Mouse (Mus musculus) embryonic facial prominence, embryonic 13.5 days (tissue): ENCODE data around the gene Hspa12a. TPM values are rescaled to one million over a fixed set of nuclear protein-coding genes. Genes with fewer than 3 reads are reported as not detected.

Experiments used
- ATAC-seq: fragments of 200-750 bp; cut with Nextera tagmentation; 2 replicates; pipeline ENCODE4 v1.8.0; 2017; ENCODE audit warnings: low read depth; ENCODE audit not compliant: insufficient number of reproducible peaks, insufficient read depth, low FRiP score, low TSS enrichment
- H3K27ac ChIP-seq: fragments of 300-500 bp; sonication (generic); 2 replicates; pipeline ENCODE4 v1.5.1; 2015; ENCODE audit warnings: moderate library complexity, mild to moderate bottlenecking, inconsistent platforms
- H3K27me3 ChIP-seq: fragments of 300-500 bp; sonication (generic); 2 replicates; pipeline ENCODE4 v1.6.1; 2015; ENCODE audit warnings: mild to moderate bottlenecking, inconsistent platforms
- H3K36me3 ChIP-seq: fragments of 300-500 bp; sonication (generic); 2 replicates; pipeline ENCODE4 v1.6.1; 2015; ENCODE audit warnings: mild to moderate bottlenecking, inconsistent platforms
- H3K4me1 ChIP-seq: fragments of 300-500 bp; sonication (generic); 2 replicates; pipeline ENCODE4 v1.6.1; 2015; ENCODE audit warnings: inconsistent platforms
- H3K4me2 ChIP-seq: fragments of 300-500 bp; sonication (generic); 2 replicates; pipeline ENCODE4 v1.6.1; 2015; ENCODE audit warnings: moderate library complexity, mild to moderate bottlenecking, inconsistent platforms
- H3K4me3 ChIP-seq: fragments of 300-500 bp; sonication (generic); 2 replicates; pipeline ENCODE4 v1.5.1; 2015; ENCODE audit warnings: mild to moderate bottlenecking, inconsistent platforms
- H3K9ac ChIP-seq: fragments of 300-500 bp; sonication (generic); 2 replicates; pipeline ENCODE4 v1.6.1; 2015; ENCODE audit warnings: mild to moderate bottlenecking, inconsistent platforms
- H3K9me3 ChIP-seq: fragments of 300-500 bp; sonication (generic); 2 replicates; pipeline ENCODE4 v1.6.1; 2016; ENCODE audit warnings: inconsistent platforms
- WGBS: fragments of 180-500 bp; shearing (Covaris S2); methylation state at CpG from one replicate; pipeline ENCODE4 v1.1.7; 2015; ENCODE audit warnings: mixed read lengths; 5-methylcytosine and 5-hydroxymethylcytosine counted together
- polyA plus RNA-seq: library from polyadenylated mRNA; unstranded; fragments of >200 nt; fragmentation: Nextera tagmentation; extraction: Ambion mirVana; gene quantifications from 2 replicates; pipeline ENCODE4 v1.2.1, GENCODE M21; 2015

The Hspa12a gene
- polyA plus RNA-seq, 1 experiment from 2014 or later: 3.8 TPM

DNA sequence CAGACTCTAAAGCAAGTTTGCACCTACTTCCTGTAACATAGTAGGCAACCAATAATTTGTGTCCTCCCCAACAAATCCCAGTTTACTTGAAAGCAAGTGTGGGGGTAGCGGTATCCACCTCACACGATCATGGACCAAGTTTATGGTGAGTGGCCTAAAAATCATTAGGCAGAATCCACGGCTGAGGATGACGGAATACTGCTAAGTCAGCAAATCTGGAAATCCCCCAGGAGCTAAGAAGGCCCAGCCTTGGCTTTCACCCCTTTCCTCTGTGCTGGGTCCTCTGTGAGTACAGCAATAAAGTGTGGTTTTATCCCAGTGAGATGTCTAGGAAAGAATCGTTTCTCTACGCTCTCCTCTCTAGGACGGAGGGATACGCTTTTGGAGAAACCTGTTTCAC, 11.3 kb upstream of the Hspa12a start:
- no peak for ATAC-seq
- H3K4me3 ChIP-seq: no peak overlapping the region
- no peak overlapping the region for H3K9ac ChIP-seq
- H3K27me3 ChIP-seq: peaks cover 31% of the 10 kb centered on the region
- no peaks in the 10 kb centered on the region for H3K36me3 ChIP-seq
- no peaks in the 10 kb centered on the region for H3K9me3 ChIP-seq
- H3K4me2 ChIP-seq: no peak overlapping the region
- H3K27ac ChIP-seq: no peak overlapping the region
- H3K4me1 ChIP-seq: no peaks in the 10 kb centered on the region
- WGBS: 89% methylated on average over 8 of the region's 8 CpGs

DNA sequence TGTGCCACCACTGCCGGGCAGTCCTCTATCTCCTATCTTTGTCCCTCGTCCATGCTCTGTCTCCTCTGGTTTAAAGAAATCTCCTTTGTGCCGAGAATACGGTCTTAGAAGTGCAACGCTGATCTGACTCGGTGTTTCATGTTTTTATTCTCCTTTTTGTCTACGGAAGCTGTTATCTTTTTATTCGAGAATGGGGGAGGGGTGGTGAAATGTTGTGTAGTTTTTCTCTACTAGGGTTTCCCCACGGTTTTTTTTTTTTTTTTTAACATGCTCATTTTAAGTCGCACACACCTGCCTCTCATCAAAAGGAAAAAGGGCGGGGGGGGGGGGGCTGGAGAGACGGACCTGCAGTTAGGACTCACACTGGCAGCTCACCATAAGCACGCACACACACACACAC, 8.8 kb upstream of the Hspa12a start:
- no peak overlapping the region for H3K9ac ChIP-seq
- WGBS: 73% methylated on average over 12 of the region's 13 CpGs
- H3K9me3 ChIP-seq: no peaks in the 10 kb centered on the region

DNA sequence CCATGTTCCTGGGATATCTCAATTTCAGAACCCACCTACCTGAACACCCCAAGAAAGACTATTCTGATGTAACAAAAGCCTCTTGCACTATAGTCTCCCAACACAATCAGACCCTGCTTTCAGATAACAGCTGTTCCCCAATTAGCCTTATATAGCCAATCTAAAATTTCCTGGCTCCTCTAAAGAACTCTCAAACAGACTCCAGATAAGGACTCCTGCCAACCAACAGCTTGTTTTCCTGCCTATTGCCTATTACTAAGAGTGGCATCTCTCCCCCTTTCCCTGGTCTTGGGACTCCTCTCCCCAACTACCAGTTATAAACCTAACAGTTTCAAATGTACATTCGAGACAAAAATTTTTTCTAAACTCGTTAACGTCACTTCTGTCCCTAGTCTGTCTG, 8.1 kb upstream of the Hspa12a start:
- H3K4me3 ChIP-seq: no peak overlapping the region
- H3K4me1 ChIP-seq: no peaks in the 10 kb centered on the region
- ATAC-seq: no peak
- no peak overlapping the region for H3K9ac ChIP-seq
- WGBS: 75% methylated on average over 3 of the region's 3 CpGs
- H3K36me3 ChIP-seq: no peaks in the 10 kb centered on the region
- no peak overlapping the region for H3K27ac ChIP-seq
- no peak overlapping the region for H3K4me2 ChIP-seq
- H3K27me3 ChIP-seq: peaks cover 35% of the 10 kb centered on the region
- H3K9me3 ChIP-seq: no peaks in the 10 kb centered on the region

More for the DNA sequence above, 8.8 kb upstream of the Hspa12a start:
- Histone ChIP-seq H3K4me3 (no peak overlapping the region), H3K27ac (no peak overlapping the region), H3K4me1 (no peaks in the 10 kb centered on the region), H3K36me3 (no peaks in the 10 kb centered on the region), H3K4me2 (no peak overlapping the region), H3K27me3 (peaks cover 31% of the 10 kb centered on the region)
- ATAC-seq: no peak

DNA sequence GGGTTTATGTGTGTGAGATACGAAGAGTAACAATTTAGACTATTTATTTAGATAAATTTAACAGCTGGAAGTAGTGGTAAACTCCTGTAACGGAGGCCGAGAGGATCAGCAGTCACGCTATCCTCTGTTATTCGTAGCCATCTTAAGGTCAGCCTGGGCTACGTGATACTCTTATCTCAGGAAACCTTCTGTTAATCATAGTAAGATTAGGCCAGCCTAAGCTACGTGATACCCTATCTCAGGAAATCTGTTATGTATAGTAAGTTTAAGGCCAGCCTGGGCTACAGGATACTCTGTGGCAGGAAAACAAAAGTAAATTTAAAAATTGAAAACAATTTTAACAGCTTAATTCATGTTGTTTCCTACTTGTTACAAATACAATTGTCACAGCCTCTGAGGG, 2.5 kb upstream of the Hspa12a start:
- H3K9ac ChIP-seq: no peak overlapping the region
- H3K4me2 ChIP-seq: no peak overlapping the region
- H3K27me3 ChIP-seq: peaks cover 12% of the 10 kb centered on the region; the same call in 1 of the 2 replicates
- no peak overlapping the region for H3K4me3 ChIP-seq
- H3K4me1 ChIP-seq: peaks cover 14% of the 10 kb centered on the region
- no peak for ATAC-seq
- WGBS: 83% methylated on average over 7 of the region's 7 CpGs
- no peak overlapping the region for H3K27ac ChIP-seq
- no peaks in the 10 kb centered on the region for H3K36me3 ChIP-seq
- no peaks in the 10 kb centered on the region for H3K9me3 ChIP-seq

DNA sequence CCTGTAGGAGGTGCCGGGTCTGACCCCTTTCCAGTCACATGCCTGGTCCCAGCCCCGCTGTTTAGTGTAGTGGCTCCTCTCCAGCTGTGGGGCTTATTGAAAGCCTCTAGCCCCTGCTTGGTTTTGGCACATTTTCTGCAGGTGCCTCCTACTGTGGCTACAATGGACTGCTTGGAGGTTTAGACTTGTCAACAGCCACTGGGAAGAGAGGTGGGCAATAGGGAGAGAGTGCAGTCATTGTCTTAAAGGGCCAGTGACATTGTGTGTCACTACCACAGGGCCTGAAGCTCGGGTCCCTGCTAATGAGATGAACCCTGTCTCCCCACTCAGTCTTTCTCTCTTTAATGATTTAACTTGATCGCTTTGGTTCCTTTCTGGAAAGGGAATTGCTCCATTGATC, 10.4 kb downstream of the Hspa12a start:
- Histone ChIP-seq H3K4me1 (no peaks in the 10 kb centered on the region), H3K9me3 (no peaks in the 10 kb centered on the region), H3K4me2 (no peak overlapping the region), H3K27me3 (peaks cover 55% of the 10 kb centered on the region), H3K4me3 (no peak overlapping the region), H3K36me3 (no peaks in the 10 kb centered on the region), H3K9ac (no peak overlapping the region), H3K27ac (no peak overlapping the region)
- WGBS: 15% methylated on average over 4 of the region's 4 CpGs
- no peak for ATAC-seq

DNA sequence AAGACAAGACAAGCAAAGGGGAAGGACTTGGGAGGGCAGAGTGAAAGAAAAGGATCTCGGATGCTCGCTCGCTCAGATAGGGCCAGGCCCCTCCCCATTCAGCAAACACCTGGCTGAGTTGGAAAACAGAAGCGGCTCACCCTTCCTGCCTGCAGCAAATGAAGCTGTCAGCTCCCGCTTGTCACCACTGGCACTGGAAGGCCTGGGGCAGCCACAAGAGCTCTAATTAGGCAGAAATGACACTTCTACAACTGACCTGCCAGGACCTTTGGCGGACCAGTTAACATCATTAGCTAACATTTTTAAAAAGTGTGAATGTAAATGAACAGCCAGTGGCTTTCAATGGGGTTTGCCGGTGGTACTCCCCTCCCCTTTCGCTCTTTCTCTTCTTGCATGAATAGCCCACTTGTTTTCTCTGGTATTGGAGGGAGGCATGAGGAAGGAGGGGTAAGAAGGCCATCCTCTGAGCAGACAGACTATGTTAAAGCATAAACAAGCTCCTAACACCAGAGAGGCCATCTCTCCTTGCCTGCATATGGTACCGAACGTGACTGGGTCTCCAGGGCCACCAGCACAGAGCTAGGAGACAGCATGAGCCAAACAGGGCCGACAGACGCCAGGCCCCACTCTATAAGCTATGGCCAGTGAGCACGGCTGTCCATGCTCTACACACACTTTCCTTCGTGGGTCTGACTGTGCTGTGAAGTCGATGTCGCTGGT, 12.2 kb downstream of the Hspa12a start:
- peaks cover 58% of the 10 kb centered on the region for H3K27me3 ChIP-seq
- no peak overlapping the region for H3K4me3 ChIP-seq
- no peaks in the 10 kb centered on the region for H3K36me3 ChIP-seq
- H3K4me2 ChIP-seq: no peak overlapping the region
- H3K9me3 ChIP-seq: no peaks in the 10 kb centered on the region
- H3K27ac ChIP-seq: no peak overlapping the region
- H3K4me1 ChIP-seq: no peaks in the 10 kb centered on the region
- 18% methylated on average over 16 of the region's 16 CpGs for WGBS
- ATAC-seq: no peak
- H3K9ac ChIP-seq: no peak overlapping the region

DNA sequence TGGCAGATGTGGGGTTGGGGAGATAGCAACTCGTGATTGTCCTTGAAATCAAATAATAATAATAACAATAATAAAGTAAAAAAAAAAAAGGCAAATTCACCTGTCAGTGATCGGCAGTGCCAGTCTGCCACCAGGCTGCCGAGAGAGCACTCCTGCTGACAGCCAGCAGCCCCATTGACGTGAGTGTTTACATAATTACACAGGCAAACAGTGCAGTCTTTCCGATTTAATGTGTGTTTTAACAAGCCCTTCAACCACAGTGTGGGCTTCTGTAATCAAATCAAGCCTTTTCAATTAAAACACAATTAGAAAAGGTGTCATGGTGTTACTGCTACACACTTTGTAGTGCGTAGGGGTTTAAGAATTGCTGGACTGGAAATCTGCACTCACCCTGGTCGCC, 24.3 kb downstream of the Hspa12a start:
- peak overlapping the region; percentile 30 for H3K4me2 ChIP-seq
- ATAC-seq: no peak
- H3K9ac ChIP-seq: no peak overlapping the region
- no peak overlapping the region for H3K4me3 ChIP-seq
- 27% methylated on average over 7 of the region's 7 CpGs for WGBS
- no peaks in the 10 kb centered on the region; the same call in 1 of the 2 replicates for H3K9me3 ChIP-seq
- no peak overlapping the region for H3K27ac ChIP-seq
- H3K4me1 ChIP-seq: peaks cover 7% of the 10 kb centered on the region
- H3K27me3 ChIP-seq: peaks cover 44% of the 10 kb centered on the region
- no peaks in the 10 kb centered on the region for H3K36me3 ChIP-seq

DNA sequence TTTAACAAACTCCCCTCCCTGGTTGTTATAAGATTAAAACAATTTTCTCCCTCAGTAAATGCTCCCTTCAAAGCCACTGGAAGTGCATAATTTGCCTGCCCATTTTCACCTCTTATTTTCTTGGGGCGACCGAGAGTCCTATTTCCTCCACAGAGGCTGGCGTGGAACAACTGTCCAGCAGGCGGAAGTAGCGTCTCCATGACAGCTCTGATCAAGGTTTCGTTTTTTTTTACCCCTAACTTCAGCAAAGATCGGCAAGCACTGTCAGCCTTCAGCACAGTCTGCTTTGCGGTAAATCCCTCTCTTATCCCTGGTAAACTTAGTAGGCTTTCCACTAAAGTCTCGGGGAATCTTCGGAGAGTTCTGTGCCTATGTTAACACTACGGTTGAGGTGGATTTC, 24.9 kb downstream of the Hspa12a start:
- Histone ChIP-seq H3K9ac (peak overlapping the region; percentile 36; the same call in 1 of the 2 replicates), H3K27ac (no peak overlapping the region)

DNA sequence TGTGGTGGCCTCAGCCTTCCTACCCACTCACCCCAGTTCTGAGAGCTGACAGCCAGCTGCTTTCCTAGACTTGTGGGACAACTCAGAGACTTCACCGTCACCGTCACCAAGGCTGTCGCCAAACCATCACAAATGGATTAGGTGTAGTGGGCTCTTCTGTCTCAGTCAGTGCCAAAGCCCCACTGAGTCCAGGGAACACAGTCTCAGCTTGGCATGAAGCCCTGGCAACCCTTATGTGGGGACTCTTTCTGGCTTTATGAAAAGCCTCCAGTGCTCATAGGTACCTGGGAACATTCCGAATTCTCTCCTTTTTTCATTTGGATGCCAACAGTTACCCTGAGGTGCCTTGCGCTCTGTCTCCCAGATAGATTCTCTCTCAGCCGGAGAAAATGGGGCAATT, 30.2 kb downstream of the Hspa12a start:
- no peak overlapping the region for H3K27ac ChIP-seq
- no peaks in the 10 kb centered on the region for H3K9me3 ChIP-seq
- peaks cover 3% of the 10 kb centered on the region; the same call in 1 of the 2 replicates for H3K4me1 ChIP-seq
- WGBS: 84% methylated on average over 6 of the region's 6 CpGs
- H3K36me3 ChIP-seq: no peaks in the 10 kb centered on the region
- no peak overlapping the region for H3K4me3 ChIP-seq
- no peak for ATAC-seq
- H3K4me2 ChIP-seq: no peak overlapping the region
- H3K27me3 ChIP-seq: peaks cover 39% of the 10 kb centered on the region
- no peak overlapping the region for H3K9ac ChIP-seq

More for the DNA sequence above, 24.9 kb downstream of the Hspa12a start:
- Histone ChIP-seq H3K27me3 (peaks cover 44% of the 10 kb centered on the region), H3K4me2 (peak overlapping the region; percentile 30), H3K9me3 (no peaks in the 10 kb centered on the region), H3K36me3 (no peaks in the 10 kb centered on the region), H3K4me1 (peaks cover 7% of the 10 kb centered on the region), H3K4me3 (peak overlapping the region; percentile 3; the same call in 1 of the 2 replicates)
- ATAC-seq: no peak
- 5% methylated on average over 11 of the region's 11 CpGs for WGBS

DNA sequence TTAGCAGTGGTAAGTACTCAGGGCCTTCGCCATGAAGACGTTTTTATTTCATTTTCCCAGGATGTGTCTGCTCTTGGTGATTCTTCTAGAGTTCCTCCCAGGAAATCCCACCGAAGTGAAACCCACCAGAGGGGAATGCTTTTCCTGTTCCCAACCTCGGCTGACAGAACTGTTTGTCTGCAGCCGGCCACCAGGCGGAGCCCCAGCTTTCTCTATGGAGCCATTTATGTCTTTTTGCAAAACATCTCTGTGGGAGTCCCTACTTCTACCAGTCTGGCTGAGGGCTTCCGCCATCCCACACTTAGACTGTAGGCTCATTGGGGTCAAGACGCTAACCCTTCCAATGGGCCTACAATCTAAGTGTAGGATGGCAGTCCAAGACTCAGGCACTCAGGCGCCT, 32.1 kb downstream of the Hspa12a start:
- Histone ChIP-seq H3K9ac (peak overlapping the region; percentile 65), H3K27ac (no peak overlapping the region)
- 9% methylated on average over 9 of the region's 9 CpGs for WGBS

DNA sequence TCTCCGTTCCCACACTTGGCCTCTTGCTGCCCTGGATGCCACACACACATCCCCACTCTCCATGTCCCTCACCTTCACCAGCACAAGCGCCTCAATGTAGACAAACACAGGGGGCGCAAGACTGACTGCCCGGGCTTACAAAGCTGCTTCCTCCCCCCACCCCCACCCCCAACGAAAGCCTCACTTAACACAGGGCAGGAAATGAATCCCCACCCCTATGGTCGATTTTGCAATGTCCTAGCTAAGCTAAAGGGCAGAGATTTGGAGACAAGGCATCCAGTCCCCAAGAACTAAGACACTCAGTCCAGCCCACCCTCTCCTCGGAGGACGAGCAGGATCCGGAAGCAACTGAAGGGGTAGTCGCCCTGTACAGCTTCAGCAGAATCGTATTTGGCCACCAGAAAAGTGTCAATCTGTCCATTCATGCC, 32.5 kb downstream of the Hspa12a start:
- peaks cover 3% of the 10 kb centered on the region; the same call in 1 of the 2 replicates for H3K4me1 ChIP-seq
- peak overlapping the region; percentile 59 for H3K4me2 ChIP-seq
- H3K36me3 ChIP-seq: no peaks in the 10 kb centered on the region
- H3K9ac ChIP-seq: peak overlapping the region; percentile 65
- H3K9me3 ChIP-seq: no peaks in the 10 kb centered on the region
- WGBS: 2% methylated on average over 11 of the region's 11 CpGs
- peaks cover 25% of the 10 kb centered on the region for H3K27me3 ChIP-seq
- 0 out of 2 replicates have a peak, but pooled peaks have one; percentile 26 for ATAC-seq
- H3K27ac ChIP-seq: no peak overlapping the region
- peak overlapping the region; percentile 44 for H3K4me3 ChIP-seq

More for the DNA sequence above, 32.1 kb downstream of the Hspa12a start:
- H3K36me3 ChIP-seq: no peaks in the 10 kb centered on the region
- peak overlapping the region; percentile 44 for H3K4me3 ChIP-seq
- H3K4me1 ChIP-seq: peaks cover 3% of the 10 kb centered on the region; the same call in 1 of the 2 replicates
- peak overlapping the region; percentile 59 for H3K4me2 ChIP-seq
- H3K27me3 ChIP-seq: peaks cover 25% of the 10 kb centered on the region
- 0 out of 2 replicates have a peak, but pooled peaks have one; percentile 10 for ATAC-seq
- H3K9me3 ChIP-seq: no peaks in the 10 kb centered on the region

DNA sequence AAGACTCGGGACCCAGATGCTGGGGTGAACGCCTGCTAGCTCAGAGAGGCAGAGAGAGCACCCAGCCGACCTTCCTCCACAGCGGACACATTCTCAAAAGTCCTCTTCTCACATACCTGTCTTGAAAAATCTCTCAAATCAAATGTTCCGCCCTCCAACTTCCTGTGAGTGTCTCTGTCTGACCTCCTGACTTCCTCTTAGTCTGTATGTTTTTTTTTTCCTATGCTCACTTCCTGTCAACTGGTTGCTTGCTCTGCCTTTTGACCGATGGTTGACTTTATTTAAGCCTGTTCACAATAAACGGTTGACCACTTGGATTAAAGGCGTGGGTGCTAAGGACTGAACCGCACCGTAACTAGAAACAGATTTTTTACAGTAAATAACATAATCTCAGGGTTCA, 35.4 kb downstream of the Hspa12a start:
- H3K4me1 ChIP-seq: peaks cover 7% of the 10 kb centered on the region; the same call in 1 of the 2 replicates
- H3K36me3 ChIP-seq: no peaks in the 10 kb centered on the region
- no peak overlapping the region for H3K27ac ChIP-seq
- 61% methylated on average over 10 of the region's 10 CpGs for WGBS
- ATAC-seq: no peak
- H3K9me3 ChIP-seq: no peaks in the 10 kb centered on the region
- peaks cover 25% of the 10 kb centered on the region for H3K27me3 ChIP-seq
- no peak overlapping the region for H3K9ac ChIP-seq
- H3K4me2 ChIP-seq: no peak overlapping the region
- H3K4me3 ChIP-seq: no peak overlapping the region
